Mouse (Mus musculus) heart, postnatal 0 days (tissue): ENCODE measurements around the gene Ano6. TPM values are rescaled to one million over a fixed set of nuclear protein-coding genes. Genes with fewer than 3 reads are reported as not detected.
A peak's percentile ranks its signal among the peaks of the same experiment; 100 is the strongest.
"Not testable (repeated sequence)": the region's sequence is repeated elsewhere in the genome, so short reads cannot be mapped to it uniquely, and the experiment has no call there.

Experiments used
- ATAC-seq: fragments of 200-750 bp; cut with Nextera tagmentation; 2 replicates; pipeline ENCODE4 v1.8.0; 2017; ENCODE audit warnings: low read depth, moderate number of reproducible peaks, moderate library complexity; ENCODE audit not compliant: insufficient read depth
- DNase-seq: peaks from one replicate; pipeline ENCODE4 v3.0.0-alpha.2; 2016; ENCODE audit warnings: low spot score
- H3K27ac ChIP-seq: fragments of 300-500 bp; sonication (generic); 2 replicates; pipeline ENCODE4 v1.5.1; 2014; ENCODE audit warnings: low read depth, mild to moderate bottlenecking
- H3K27me3 ChIP-seq: fragments of 300-500 bp; sonication (generic); 2 replicates; pipeline ENCODE4 v1.6.1; 2014; ENCODE audit warnings: low read length, mixed read lengths; ENCODE audit not compliant: control insufficient read depth, insufficient read depth
- H3K36me3 ChIP-seq: fragments of 300-500 bp; sonication (generic); replicated peaks from 2 replicates; pipeline ENCODE4 v1.6.1; 2014; ENCODE audit warnings: low read length, mixed read lengths; ENCODE audit not compliant: control insufficient read depth, insufficient read depth
- H3K4me1 ChIP-seq: fragments of 300-500 bp; sonication (generic); 2 replicates; pipeline ENCODE4 v1.6.1; 2014; ENCODE audit warnings: antibody characterized with exemption; ENCODE audit not compliant: control insufficient read depth, insufficient read depth
- H3K4me2 ChIP-seq: fragments of 300-500 bp; sonication (generic); 2 replicates; pipeline ENCODE4 v1.6.1; 2014; ENCODE audit warnings: low read depth, mild to moderate bottlenecking, low read length, moderate library complexity
- H3K4me3 ChIP-seq: fragments of 300-500 bp; sonication (generic); 2 replicates; pipeline ENCODE4 v1.5.1; 2014; ENCODE audit warnings: low read depth, low read length
- H3K9ac ChIP-seq: fragments of 300-500 bp; sonication (generic); replicated peaks from 2 replicates; pipeline ENCODE4 v1.6.1; 2014; ENCODE audit warnings: low read depth, low read length, mixed read lengths
- H3K9me3 ChIP-seq: fragments of 300-500 bp; sonication (generic); replicated peaks from 2 replicates; pipeline ENCODE4 v1.6.1; 2016; ENCODE audit warnings: low read length; ENCODE audit not compliant: control insufficient read depth
- CTCF ChIP-seq: IDR thresholded peaks from 2 replicates; pipeline ENCODE4 v1.5.1; 2016; ENCODE audit warnings: antibody characterized with exemption, control low read depth, low read depth
- EP300 ChIP-seq: IDR thresholded peaks from 2 replicates; pipeline ENCODE4 v1.6.1; 2016; ENCODE audit warnings: antibody characterized with exemption, low read depth
- WGBS: fragments of 180-500 bp; shearing (Covaris S2); extraction: QIAGEN DNeasy Blood & Tissue Kit; methylation state at CpG from one replicate; pipeline ENCODE4 v1.1.7; 2014; 5-methylcytosine and 5-hydroxymethylcytosine counted together
- polyA plus RNA-seq: library from polyadenylated mRNA; unstranded; fragments of >200 nt; fragmentation: Nextera tagmentation; extraction: Ambion mirVana; gene quantifications from 2 replicates; pipeline ENCODE4 v1.2.1, GENCODE M21; 2015
- total RNA-seq: library from RNA; depleted of rRNA; stranded (reverse); fragments of >200 nt; gene quantifications from 2 replicates; pipeline ENCODE4 v1.2.3, GENCODE M21; 2014; ENCODE audit warnings: low replicate concordance

Gene Ano6
- total and polyA plus RNA-seq, 2 experiments from 2014 or later = 14.2 to 26.5 TPM

DNA sequence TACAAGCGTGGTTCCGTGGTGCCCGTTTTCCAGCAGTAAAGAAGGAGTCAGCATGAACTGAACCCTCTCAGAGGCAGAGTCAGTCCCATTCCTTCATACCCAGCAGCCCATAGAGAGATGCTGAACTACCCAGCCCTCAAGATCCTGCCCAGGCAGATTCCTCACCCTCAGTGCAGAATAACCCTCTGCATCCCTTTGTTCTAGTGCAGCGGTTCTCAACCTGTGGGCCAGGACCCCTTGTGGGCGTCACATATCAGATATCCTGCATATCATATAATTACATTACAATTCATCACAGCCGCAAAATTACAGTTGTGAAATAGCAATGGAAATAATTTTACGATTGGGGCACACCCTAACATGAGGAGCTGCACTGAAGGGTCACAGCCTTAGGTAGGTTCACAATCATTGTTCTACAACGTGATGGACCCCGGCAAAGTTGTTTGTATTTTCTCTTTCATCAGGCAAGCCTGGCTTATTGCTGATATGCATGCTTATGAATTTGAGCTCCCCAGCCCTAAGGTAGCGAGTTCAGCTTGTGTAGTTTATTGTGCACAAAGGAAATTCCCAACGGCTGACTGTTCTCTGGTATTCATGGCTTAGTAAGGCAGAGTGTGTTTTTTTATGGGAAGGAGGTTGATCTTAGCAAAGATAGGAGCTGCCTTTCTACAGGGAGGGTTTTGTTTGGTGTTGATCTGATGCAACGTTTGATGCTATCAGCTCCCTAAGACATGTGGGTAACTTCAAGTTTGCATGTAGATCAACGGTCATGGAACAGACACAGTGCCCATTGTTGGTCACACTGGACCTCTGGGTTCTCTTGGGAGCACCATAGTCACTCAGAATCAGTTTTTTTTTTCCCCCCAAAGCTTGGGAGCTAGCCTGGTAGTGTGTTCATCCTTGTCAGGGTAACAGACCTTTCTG, 33.0 kb downstream of the Ano6 start:
- TF ChIP-seq CTCF (no peak), EP300 (no peak)
- no peaks in the 10 kb centered on the region for H3K36me3 ChIP-seq
- 0 out of 2 replicates have a peak, but pooled peaks cover 9% of the 10 kb centered on the region for H3K4me1 ChIP-seq
- no peak for DNase-seq
- no peak for ATAC-seq
- no peaks in the 10 kb centered on the region for H3K9me3 ChIP-seq
- no peak overlapping the region for H3K9ac ChIP-seq
- no peaks in the 10 kb centered on the region for H3K27me3 ChIP-seq
- no peak overlapping the region for H3K27ac ChIP-seq
- H3K4me2 ChIP-seq = no peak overlapping the region
- WGBS = 79% methylated on average over 13 of the region's 13 CpGs
- H3K4me3 ChIP-seq = no peak overlapping the region

GRCm38 (mm10) chr15:95826516-95826915, 35.9 kb downstream of the Ano6 start:
- Histone ChIP-seq H3K4me1 (peaks cover 25% of the 10 kb centered on the region), H3K4me2 (no peak overlapping the region), H3K27me3 (no peaks in the 10 kb centered on the region), H3K36me3 (no peaks in the 10 kb centered on the region), H3K4me3 (no peak overlapping the region), H3K9me3 (no peaks in the 10 kb centered on the region), H3K9ac (no peak overlapping the region), H3K27ac (no peak overlapping the region)
- no peak for TF ChIP-seq CTCF
- no peak for TF ChIP-seq EP300
- DNase-seq = no peak
- no peak for ATAC-seq
- WGBS = 66% methylated on average over 13 of the region's 13 CpGs

DNA sequence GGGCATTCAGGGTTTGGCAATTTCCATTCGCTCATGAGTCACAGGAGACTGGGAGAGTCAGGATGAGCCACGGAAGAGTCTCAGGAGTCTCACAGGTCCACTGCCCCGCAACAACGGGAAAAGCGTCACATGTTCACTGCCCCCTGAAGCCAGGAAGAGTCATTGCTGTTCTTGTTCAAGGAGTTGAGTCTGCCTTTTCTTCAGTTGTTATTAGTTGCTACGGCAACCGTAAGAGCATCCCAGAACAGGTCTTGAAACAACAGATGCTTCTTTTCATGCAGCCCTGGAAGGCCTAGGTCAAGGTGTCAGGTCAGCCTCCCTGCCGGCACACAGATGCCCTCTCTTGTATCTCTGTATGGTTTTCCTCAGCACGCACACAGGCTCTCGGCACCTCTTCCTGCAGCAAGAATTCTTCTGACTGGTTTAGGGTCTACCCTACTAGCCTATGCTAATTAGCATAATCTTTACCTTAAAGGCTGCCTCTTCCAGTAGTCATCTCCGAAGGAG, 36.9 kb downstream of the Ano6 start:
- Histone ChIP-seq H3K4me1 (peaks cover 25% of the 10 kb centered on the region), H3K9me3 (no peaks in the 10 kb centered on the region), H3K27ac (peak overlapping the region; percentile 37; the same call in 1 of the 2 replicates), H3K27me3 (no peaks in the 10 kb centered on the region), H3K36me3 (no peaks in the 10 kb centered on the region), H3K9ac (no peak overlapping the region), H3K4me2 (0 out of 2 replicates have a peak overlapping the region, but pooled peaks have one; percentile 5), H3K4me3 (no peak overlapping the region)
- DNase-seq = no peak
- WGBS = 55% methylated on average over 11 of the region's 11 CpGs
- TF ChIP-seq CTCF (no peak), EP300 (no peak)
- ATAC-seq = no peak

DNA sequence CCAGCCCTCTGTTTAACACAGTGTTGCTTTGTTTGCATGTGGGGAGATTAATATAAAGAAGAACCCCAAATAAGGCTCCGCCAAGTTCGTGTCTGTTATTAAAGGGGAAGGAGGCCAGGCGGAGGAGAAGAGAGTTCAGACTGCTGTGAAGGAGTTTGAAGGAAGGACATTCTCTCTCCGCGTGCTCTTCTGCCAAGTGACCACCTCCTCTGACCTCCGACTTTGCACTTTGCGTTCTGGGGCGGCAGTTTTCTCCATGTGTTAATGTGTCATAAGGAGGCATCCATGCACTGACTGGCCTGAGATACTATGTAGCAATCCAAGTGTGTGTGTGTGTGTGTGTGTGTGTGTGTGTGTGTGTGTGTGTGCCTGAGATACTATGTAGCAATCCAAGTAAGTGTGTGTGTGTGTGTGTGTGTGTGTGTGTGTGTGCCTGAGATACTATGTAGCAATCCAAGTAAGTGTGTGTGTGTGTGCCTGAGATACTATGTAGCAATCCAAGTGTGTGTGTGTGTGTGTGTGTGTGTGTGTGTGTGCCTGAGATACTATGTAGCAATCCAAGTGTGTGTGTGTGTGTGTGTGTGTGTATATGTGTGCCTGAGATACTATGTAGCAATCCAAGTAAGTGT, 37.5 kb downstream of the Ano6 start:
- not testable (repeated sequence) for H3K9ac ChIP-seq, H3K36me3 ChIP-seq, H3K4me3 ChIP-seq, H3K27me3 ChIP-seq, H3K9me3 ChIP-seq, DNase-seq, ATAC-seq
- 0 out of 2 replicates have a peak overlapping the region, but pooled peaks have one; percentile 5 for H3K4me2 ChIP-seq
- WGBS = 53% methylated on average over 8 of the region's 8 CpGs
- H3K4me1 ChIP-seq = peaks cover 25% of the 10 kb centered on the region
- H3K27ac ChIP-seq = peak overlapping the region; percentile 63; the same call in 1 of the 2 replicates

GRCm38 (mm10) chr15:95828647-95829254, 38.1 kb downstream of the Ano6 start:
- H3K9me3 ChIP-seq = no peaks in the 10 kb centered on the region
- no peak overlapping the region for H3K9ac ChIP-seq
- no peaks in the 10 kb centered on the region for H3K27me3 ChIP-seq
- WGBS = 45% methylated on average over 10 of the region's 10 CpGs
- no peak overlapping the region for H3K4me3 ChIP-seq
- peaks cover 25% of the 10 kb centered on the region for H3K4me1 ChIP-seq
- H3K4me2 ChIP-seq = no peak overlapping the region
- H3K27ac ChIP-seq = peak overlapping the region; percentile 63
- TF ChIP-seq EP300 = peak; percentile 45; the same call in 1 of the 2 replicates
- TF ChIP-seq CTCF = no peak
- DNase-seq (no peak), ATAC-seq (peak; percentile 50)
- H3K36me3 ChIP-seq = no peaks in the 10 kb centered on the region
